Mouse (Mus musculus): ENCODE results near the gene Zfp606. TPM values are rescaled to one million over a fixed set of nuclear protein-coding genes. Genes with fewer than 3 reads are reported as not detected.

Zfp606 gene
- polyA plus RNA-seq (2015; fragmentation: Nextera tagmentation; extraction: Ambion mirVana) = 2.8 and 4.6 TPM in 2 replicates

DNA sequence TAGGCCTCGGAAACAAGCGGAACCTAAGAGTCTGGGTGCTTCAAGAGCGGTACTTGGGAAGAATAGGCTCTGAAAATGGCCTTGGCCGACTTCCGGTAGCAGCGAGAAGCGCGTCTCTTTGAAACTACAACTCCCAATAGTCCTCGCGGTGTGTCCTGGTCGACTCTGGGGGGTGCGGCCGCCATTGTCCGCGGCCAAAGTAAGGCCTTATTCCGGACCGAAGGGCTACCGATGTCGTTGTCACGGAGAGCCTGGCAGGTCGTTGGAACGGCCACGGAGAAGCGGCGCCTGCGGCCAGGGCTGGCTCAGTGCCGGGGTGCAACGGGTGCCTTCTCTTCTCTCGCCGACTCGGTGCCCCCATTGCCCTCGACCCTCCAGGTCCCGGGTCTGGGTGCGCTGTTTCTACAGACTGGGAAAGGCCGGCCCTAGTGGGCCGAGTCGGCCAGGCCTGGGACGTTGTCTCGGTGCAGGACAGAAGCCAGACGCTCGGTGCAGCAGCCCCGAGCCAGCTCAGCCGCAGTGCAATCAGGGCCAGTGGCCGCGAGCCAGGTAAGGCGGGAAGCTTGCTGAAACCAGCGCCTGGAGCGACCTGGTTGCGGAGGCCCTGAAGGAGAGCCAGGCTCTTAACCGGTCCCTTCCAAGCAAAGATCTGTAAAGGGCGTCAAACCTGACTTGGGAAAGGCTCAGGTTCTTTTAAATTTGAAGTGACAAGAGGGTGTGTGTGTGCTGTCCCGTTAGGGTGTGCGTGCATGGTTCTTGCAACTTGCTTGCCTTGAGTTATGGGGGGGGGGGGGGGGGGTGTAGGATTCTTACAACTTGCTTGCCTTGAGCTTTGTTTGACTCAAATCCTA is at the start of gene Zfp606:
Gene Zfp606 (plus strand): TSS at position 136 of the 851 bp plus-strand sequence.
- DNase-seq = peak; percentile 69
- under 1% methylated on average over 53 of the region's 53 CpGs for WGBS (ENCODE audit: insufficient replicate concordance)
- peak; percentile 95 for ATAC-seq (ENCODE audit: low read depth)
- Histone ChIP-seq H3K9me3 (replicated peaks) (no peaks in the 10 kb centered on the region), H3K27me3 (no peaks in the 10 kb centered on the region), H3K9ac (peak within 1 kb of the TSS; percentile 83), H3K4me1 (replicated peaks) (peaks cover 8% of the 10 kb centered on the region), H3K4me3 (replicated peaks) (peak within 1 kb of the TSS; percentile 83), H3K36me3 (peaks cover 19% of the 10 kb centered on the region), H3K27ac (peak within 1 kb of the TSS; percentile 34; the same call in 1 of the 2 replicates), H3K4me2 (peak within 1 kb of the TSS; percentile 75)

DNA sequence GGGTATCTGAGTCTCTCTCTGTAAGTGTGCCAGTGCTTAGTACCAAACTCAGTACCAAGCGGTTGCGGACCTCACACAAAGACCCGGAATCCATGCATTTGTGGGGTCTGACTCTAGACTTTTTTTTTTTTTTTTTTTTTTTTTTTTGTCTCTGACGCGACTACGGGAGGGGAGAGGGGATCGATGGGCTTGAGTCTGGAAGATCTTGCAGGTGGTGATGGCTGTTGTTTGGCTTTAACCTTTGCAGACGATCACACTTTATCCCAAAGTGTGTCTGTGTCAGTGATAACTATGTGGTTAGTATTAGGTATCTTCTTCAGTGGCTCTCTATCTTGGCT is 885 bp downstream of the Zfp606 start:
- H3K36me3 ChIP-seq = peaks cover 25% of the 10 kb centered on the region
- no peaks in the 10 kb centered on the region for H3K9me3 ChIP-seq (replicated peaks)
- H3K4me2 ChIP-seq = peak overlapping the region; percentile 75
- peak overlapping the region; percentile 83 for H3K4me3 ChIP-seq (replicated peaks)
- ATAC-seq (ENCODE audit: low read depth) (no peak), DNase-seq (no peak)
- no peaks in the 10 kb centered on the region for H3K27me3 ChIP-seq
- WGBS (ENCODE audit: insufficient replicate concordance) = 2% methylated on average over 8 of the region's 8 CpGs
- H3K27ac ChIP-seq = no peak overlapping the region
- peak overlapping the region; percentile 83 for H3K9ac ChIP-seq
- peaks cover 8% of the 10 kb centered on the region for H3K4me1 ChIP-seq (replicated peaks)

GRCm38 (mm10) chr7:12479525-12479924 is 1.4 kb downstream of the Zfp606 start:
- WGBS (ENCODE audit: insufficient replicate concordance) = 62% methylated on average over 4 of the region's 4 CpGs
- DNase-seq = no peak
- Histone ChIP-seq H3K4me3 (replicated peaks) (peak overlapping the region; percentile 83), H3K4me1 (replicated peaks) (peaks cover 8% of the 10 kb centered on the region), H3K9me3 (replicated peaks) (no peaks in the 10 kb centered on the region), H3K27me3 (no peaks in the 10 kb centered on the region), H3K27ac (no peak overlapping the region), H3K9ac (no peak overlapping the region), H3K4me2 (peak overlapping the region; percentile 75), H3K36me3 (peaks cover 31% of the 10 kb centered on the region)
- ATAC-seq (ENCODE audit: low read depth) = no peak

GRCm38 (mm10) chr7:12483771-12484170 is 5.7 kb downstream of the Zfp606 start:
- DNase-seq = no peak
- Histone ChIP-seq H3K9ac (no peak overlapping the region), H3K36me3 (peaks cover 70% of the 10 kb centered on the region), H3K4me1 (replicated peaks) (peaks cover 8% of the 10 kb centered on the region), H3K9me3 (replicated peaks) (no peaks in the 10 kb centered on the region), H3K27ac (no peak overlapping the region), H3K27me3 (no peaks in the 10 kb centered on the region), H3K4me2 (no peak overlapping the region), H3K4me3 (replicated peaks) (no peak overlapping the region)
- ATAC-seq (ENCODE audit: low read depth) = no peak
- 85% methylated on average over 6 of the region's 6 CpGs for WGBS (ENCODE audit: insufficient replicate concordance)

DNA sequence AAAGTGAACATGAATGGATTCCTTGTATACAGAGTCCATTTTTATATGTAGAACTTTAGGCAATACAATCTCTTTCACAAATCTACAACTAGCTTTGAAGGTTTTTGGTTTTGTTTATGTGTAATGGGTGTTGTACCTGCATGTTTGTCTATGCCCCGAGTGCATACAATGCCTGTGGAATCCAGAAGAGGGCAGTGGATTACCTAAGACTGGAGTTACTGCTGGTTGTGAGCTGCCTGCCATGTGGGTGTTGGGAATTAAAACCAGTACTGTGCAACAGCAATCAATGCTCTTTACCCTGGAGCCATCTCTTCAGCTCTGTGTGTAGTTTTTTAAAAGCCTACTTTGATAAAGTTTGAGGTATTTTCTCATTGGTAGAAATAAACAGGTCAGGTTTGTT is 7.9 kb downstream of the Zfp606 start:
- H3K9me3 ChIP-seq (replicated peaks) = no peaks in the 10 kb centered on the region
- H3K9ac ChIP-seq = no peak overlapping the region
- ATAC-seq (ENCODE audit: low read depth) (no peak), DNase-seq (no peak)
- H3K4me2 ChIP-seq = no peak overlapping the region
- H3K27me3 ChIP-seq = no peaks in the 10 kb centered on the region
- H3K4me1 ChIP-seq (replicated peaks) = no peaks in the 10 kb centered on the region
- H3K27ac ChIP-seq = no peak overlapping the region
- peaks cover 82% of the 10 kb centered on the region for H3K36me3 ChIP-seq
- no peak overlapping the region for H3K4me3 ChIP-seq (replicated peaks)
- 72% methylated on average over 1 of the region's 1 CpGs for WGBS (ENCODE audit: insufficient replicate concordance)

- H3K4me1 ChIP-seq (replicated peaks) = no peaks in the 10 kb centered on the region
- H3K9me3 ChIP-seq (replicated peaks) = no peaks in the 10 kb centered on the region
- ATAC-seq (ENCODE audit: low read depth) (no peak), DNase-seq (no peak)
- no peak overlapping the region for H3K9ac ChIP-seq
- no peak overlapping the region for H3K27ac ChIP-seq
- peaks cover 82% of the 10 kb centered on the region for H3K36me3 ChIP-seq
- H3K4me2 ChIP-seq = no peak overlapping the region
- H3K27me3 ChIP-seq = no peaks in the 10 kb centered on the region
- H3K4me3 ChIP-seq (replicated peaks) = no peak overlapping the region
Measured at GRCm38 (mm10) chr7:12486691-12487090, 8.6 kb downstream of the Zfp606 start.

- 29% methylated on average over 1 of the region's 1 CpGs for WGBS (ENCODE audit: insufficient replicate concordance)
- Histone ChIP-seq H3K4me3 (replicated peaks) (no peak overlapping the region), H3K4me2 (no peak overlapping the region), H3K27ac (no peak overlapping the region), H3K36me3 (no peaks in the 10 kb centered on the region), H3K27me3 (no peaks in the 10 kb centered on the region), H3K9ac (no peak overlapping the region), H3K4me1 (replicated peaks) (no peaks in the 10 kb centered on the region), H3K9me3 (replicated peaks) (no peaks in the 10 kb centered on the region)
- DNase-seq (no peak), ATAC-seq (ENCODE audit: low read depth) (no peak)
Measured at GRCm38 (mm10) chr7:12510913-12511312, 32.8 kb downstream of the Zfp606 start.

- Histone ChIP-seq H3K27me3 (no peaks in the 10 kb centered on the region), H3K27ac (no peak within 1 kb of the TSS), H3K4me2 (no peak within 1 kb of the TSS), H3K4me3 (replicated peaks) (no peak within 1 kb of the TSS), H3K36me3 (no peaks in the 10 kb centered on the region), H3K4me1 (replicated peaks) (no peaks in the 10 kb centered on the region), H3K9ac (no peak within 1 kb of the TSS), H3K9me3 (replicated peaks) (no peaks in the 10 kb centered on the region)
- DNase-seq (no peak), ATAC-seq (ENCODE audit: low read depth) (no peak)
- WGBS (ENCODE audit: insufficient replicate concordance) = 35% methylated on average over 2 of the region's 2 CpGs
Measured at GRCm38 (mm10) chr7:12512217-12512616, 34.1 kb downstream of the Zfp606 start, which contains the start of gene 2900092C05Rik. Gene 2900092C05Rik, plus strand, starts transcription at chr7:12512517.

Other genes starting within 250 kb of the Zfp606 start
- not detected in 2 replicates for gene Vmn1r81, start 210.0 kb upstream of the Zfp606 start, polyA plus RNA-seq (2015; fragmentation: Nextera tagmentation; extraction: Ambion mirVana)
- gene Vmn1r82, start 177.9 kb upstream of the Zfp606 start, polyA plus RNA-seq (2015; fragmentation: Nextera tagmentation; extraction: Ambion mirVana) = not detected in 2 replicates
- gene Vmn1r83, start 148.8 kb upstream of the Zfp606 start, polyA plus RNA-seq (2015; fragmentation: Nextera tagmentation; extraction: Ambion mirVana) = not detected in 2 replicates
- gene Vmn1r84, start 109.0 kb upstream of the Zfp606 start, polyA plus RNA-seq (2015; fragmentation: Nextera tagmentation; extraction: Ambion mirVana) = not detected in 2 replicates
- 0.58 and 0.88 TPM in 2 replicates for gene Zfp551, start 55.5 kb upstream of the Zfp606 start, polyA plus RNA-seq (2015; fragmentation: Nextera tagmentation; extraction: Ambion mirVana)
- not detected in 2 replicates for gene 2900092C05Rik, start 34.2 kb downstream of the Zfp606 start, polyA plus RNA-seq (2015; fragmentation: Nextera tagmentation; extraction: Ambion mirVana)
- not detected in 2 replicates for gene Vmn2r53, start 130.5 kb downstream of the Zfp606 start, polyA plus RNA-seq (2015; fragmentation: Nextera tagmentation; extraction: Ambion mirVana)
- not detected in 2 replicates for gene Vmn2r54, start 162.0 kb downstream of the Zfp606 start, polyA plus RNA-seq (2015; fragmentation: Nextera tagmentation; extraction: Ambion mirVana)
- not detected in 2 replicates for gene Vmn2r55, start 206.7 kb downstream of the Zfp606 start, polyA plus RNA-seq (2015; fragmentation: Nextera tagmentation; extraction: Ambion mirVana)

Data from liver, embryonic 13.5 days (tissue).